Mouse (Mus musculus) small intestine, adult 2 months (tissue): ENCODE measurements around the gene Naa20.

ENCODE experiments used
- CTCF ChIP-seq: fragments of 200-500 bp; IDR thresholded peaks from 2 replicates; pipeline ENCODE4 v1.5.1; 2012; ENCODE audit warnings: low read depth, mild to moderate bottlenecking, control low read depth, inconsistent platforms, low read length, moderate library complexity, mixed read lengths; ENCODE audit not compliant: insufficient replicate concordance, insufficient read length; ENCODE audit errors: extremely low read depth
- POLR2A ChIP-seq: fragments of 200-500 bp; IDR thresholded peaks from 2 replicates; pipeline ENCODE4 v1.6.1; 2012; ENCODE audit warnings: low read depth, mild to moderate bottlenecking, control low read depth, inconsistent platforms, low read length, moderate library complexity

DNA sequence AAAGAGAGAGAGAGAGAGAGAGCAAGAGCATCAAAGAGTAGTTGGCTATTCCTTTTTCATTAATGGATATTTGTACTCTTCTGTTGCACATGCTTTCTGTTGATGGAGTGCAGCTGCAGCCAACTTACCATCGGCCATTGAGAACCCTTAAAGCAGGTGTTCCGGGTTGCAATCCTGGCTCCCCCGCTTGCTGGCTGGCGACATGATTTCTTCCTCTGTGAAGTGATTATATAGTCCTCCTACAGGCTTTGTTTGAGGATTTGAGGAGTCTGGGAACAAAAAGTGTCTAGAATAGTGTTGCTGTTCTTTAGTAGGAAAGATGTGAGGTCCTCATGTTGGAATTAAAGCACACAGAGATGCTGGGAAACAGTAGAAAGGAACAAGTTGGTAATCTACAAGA is 30.6 kb upstream of the Naa20 start:
- TF ChIP-seq CTCF, result no peak
- no peak for TF ChIP-seq POLR2A
